Mouse (Mus musculus) urinary bladder, postnatal 25 days (tissue): ENCODE data around the gene 2210016F16Rik.
"Not testable (repeated sequence)": the region's sequence is repeated elsewhere in the genome, so short reads cannot be mapped to it uniquely, and the experiment has no call there.

Experiments
- DNase-seq: peaks from one replicate; pipeline ENCODE4 v3.0.0; 2022; ENCODE audit warnings: low spot score

2210016F16Rik gene

GRCm38 (mm10) chr13:58384779-58385546 lies at the start of gene 2210016F16Rik:
Gene 2210016F16Rik, minus strand, starts transcription at chr13:58385225.
- DNase-seq = peak; percentile 63

- no peak for DNase-seq
These were observed 38.1 kb upstream of the 2210016F16Rik start for GRCm38 (mm10) chr13:58423061-58423660.

- no peak for DNase-seq
These were observed 37.2 kb upstream of the 2210016F16Rik start for GRCm38 (mm10) chr13:58422242-58422641.

GRCm38 (mm10) chr13:58421026-58421425 lies 36.0 kb upstream of the 2210016F16Rik start:
- DNase-seq = no peak

- no peak for DNase-seq
These were observed 34.2 kb upstream of the 2210016F16Rik start for GRCm38 (mm10) chr13:58419266-58419665.

GRCm38 (mm10) chr13:58418656-58419055 lies 33.6 kb upstream of the 2210016F16Rik start:
- DNase-seq = no peak

- DNase-seq = no peak
These were observed 30.8 kb upstream of the 2210016F16Rik start for GRCm38 (mm10) chr13:58415838-58416237.

- DNase-seq = no peak
These were observed 30.3 kb upstream of the 2210016F16Rik start for GRCm38 (mm10) chr13:58415374-58415773.

- no peak for DNase-seq
These were observed 26.0 kb upstream of the 2210016F16Rik start for GRCm38 (mm10) chr13:58411073-58411472.

GRCm38 (mm10) chr13:58403243-58403642 lies 18.2 kb upstream of the 2210016F16Rik start, which contains the start of gene Hnrnpk:
Gene Hnrnpk, minus strand, starts transcription at chr13:58403343.
- not testable (repeated sequence) for DNase-seq

- no peak for DNase-seq
These were observed 17.7 kb upstream of the 2210016F16Rik start for GRCm38 (mm10) chr13:58402744-58403110.

- DNase-seq = peak; percentile 96
These were observed 17.1 kb upstream of the 2210016F16Rik start, which contains the start of gene Rmi1 for GRCm38 (mm10) chr13:58402003-58402743. Gene Rmi1, plus strand, starts transcription at chr13:58402248.

GRCm38 (mm10) chr13:58401135-58402002 lies 16.3 kb upstream of the 2210016F16Rik start:
- DNase-seq = peak; percentile 62

GRCm38 (mm10) chr13:58400576-58400975 lies 15.6 kb upstream of the 2210016F16Rik start:
- no peak for DNase-seq

- DNase-seq = no peak
These were observed 12.6 kb upstream of the 2210016F16Rik start for GRCm38 (mm10) chr13:58397651-58398050.

GRCm38 (mm10) chr13:58394392-58394791 lies 9.4 kb upstream of the 2210016F16Rik start:
- DNase-seq = not testable (repeated sequence)

- no peak for DNase-seq
These were observed 4.4 kb upstream of the 2210016F16Rik start for GRCm38 (mm10) chr13:58389324-58389951.

- no peak for DNase-seq
These were observed 3.4 kb upstream of the 2210016F16Rik start for GRCm38 (mm10) chr13:58388379-58388778.

- DNase-seq = peak; percentile 50
These were observed 2.9 kb upstream of the 2210016F16Rik start for GRCm38 (mm10) chr13:58387948-58388347.

GRCm38 (mm10) chr13:58385547-58385920 lies 509 bp upstream of the 2210016F16Rik start:
- no peak for DNase-seq

GRCm38 (mm10) chr13:58384371-58384770 lies 654 bp downstream of the 2210016F16Rik start:
- DNase-seq = no peak
